In genomic region chr8:86769945-86770715, GRCm38 (mm10) we compare ENCODE assay signal across 19 mouse cellular contexts. TPM values are rescaled to one million over a fixed set of nuclear protein-coding genes. Genes with fewer than 3 reads are reported as not detected.
DNase-seq lines count a peak whose midpoint lies in the region; ATAC-seq and TF ChIP-seq lines count a peak whose summit lies in the region.
"Had no signal": no experiment of that assay in that cellular context is flagged by ENCODE, and none has a peak within 500 bp of the region (broad histone marks: within the 10 kb centered on the region; RNA-seq: fewer than 3 reads in every experiment).

No protein-coding gene starts in this region.

- no peak overlapping the region for H3K27ac ChIP-seq in kidney, embryonic 16.5 days (ENCODE audit: low read length)
- no peak overlapping the region for H3K27ac ChIP-seq in liver, postnatal 0 days (ENCODE audit: low read depth)
- H3K27ac ChIP-seq: embryonic facial prominence, embryonic 15.5 days; forebrain, embryonic 12.5 days; heart, adult 2 months; hindbrain, embryonic 12.5 days; midbrain, embryonic 12.5 days had no signal

- ATAC-seq in kidney, embryonic 16.5 days (ENCODE audit: low FRiP score, low TSS enrichment) = no peak
- peak; percentile 80 for ATAC-seq in Patski
- no peak for ATAC-seq in liver, postnatal 0 days
- ATAC-seq: inflammation-experienced regulatory T-cells, adult 6 months had no signal

- no peaks in the 10 kb centered on the region for H3K9me3 ChIP-seq in kidney, embryonic 16.5 days (ENCODE audit: low read length)
- H3K9me3 ChIP-seq in liver, postnatal 0 days (ENCODE audit: low read length) = no peaks in the 10 kb centered on the region
- H3K9me3 ChIP-seq: embryonic facial prominence, embryonic 15.5 days; forebrain, embryonic 12.5 days; hindbrain, embryonic 12.5 days; midbrain, embryonic 12.5 days had no signal

- CTCF ChIA-PET in Patski (lab: Charles Lee) = interaction anchor here (1.1 to 1.6 kb wide), 4 partner anchors 18 to 117 kb away, joined by 3 to 4 read pairs (median 4); no protein-coding TSS in a partner anchor

- in situ Hi-C loops in Patski (cut with MboI; ENCODE audit: low pct_unique_long_range_greater_than_20kb) = no loop called here

- 72% methylated on average over 1 of the region's 1 CpGs for WGBS in kidney, embryonic 16.5 days
- WGBS in liver, postnatal 0 days (ENCODE audit: insufficient replicate concordance) = 68% methylated on average over 1 of the region's 1 CpGs

- no peak for TF ChIP-seq CTCF in Patski (IDR thresholded peaks at IDR 0.05)
- no peak for TF ChIP-seq CTCF in liver, postnatal 0 days (IDR thresholded peaks at IDR 0.05; ENCODE audit: low read depth)

- POLR2A ChIA-PET in Patski (lab: Charles Lee) = interaction anchor here (0.6 to 1.5 kb wide), 2 partner anchors 74 to 122 kb away, joined by 3 to 4 read pairs; no protein-coding TSS in a partner anchor

- H3K4me3 ChIP-seq in kidney, embryonic 16.5 days (ENCODE audit: low read length) = no peak overlapping the region
- no peak overlapping the region for H3K4me3 ChIP-seq in liver, postnatal 0 days (ENCODE audit: low read depth, low read length)
- H3K4me3 ChIP-seq: embryonic facial prominence, embryonic 15.5 days; forebrain, embryonic 12.5 days; heart, adult 2 months; hindbrain, embryonic 12.5 days; midbrain, embryonic 12.5 days had no signal

- TF ChIP-seq EP300 in liver, postnatal 0 days (IDR thresholded peaks at IDR 0.05; ENCODE audit: low read depth) = no peak

- no peak overlapping the region for H3K9ac ChIP-seq in kidney, embryonic 16.5 days (replicated peaks; ENCODE audit: low read length)
- no peak overlapping the region for H3K9ac ChIP-seq in liver, postnatal 0 days (replicated peaks)
- H3K9ac ChIP-seq: embryonic facial prominence, embryonic 15.5 days; forebrain, embryonic 12.5 days; hindbrain, embryonic 12.5 days; lung, embryonic 14.5 days; midbrain, embryonic 12.5 days had no signal

- no peak overlapping the region for H3K4me2 ChIP-seq in kidney, embryonic 16.5 days (replicated peaks; ENCODE audit: low read depth, low read length)
- no peak overlapping the region for H3K4me2 ChIP-seq in liver, postnatal 0 days (ENCODE audit: low read depth, low read length)
- H3K4me2 ChIP-seq: embryonic facial prominence, embryonic 15.5 days; forebrain, embryonic 12.5 days; hindbrain, embryonic 12.5 days; lung, embryonic 14.5 days; midbrain, embryonic 12.5 days had no signal

- H3K4me1 ChIP-seq in kidney, embryonic 16.5 days (ENCODE audit: insufficient read depth, low read length) = no peaks in the 10 kb centered on the region
- H3K4me1 ChIP-seq in liver, postnatal 0 days (ENCODE audit: insufficient read depth) = peaks cover 21% of the 10 kb centered on the region
- H3K4me1 ChIP-seq: embryonic facial prominence, embryonic 15.5 days; forebrain, embryonic 12.5 days; hindbrain, embryonic 12.5 days; midbrain, embryonic 12.5 days had no signal

- peak; percentile 17 for DNase-seq in adrenal gland, postnatal 25 days
- no peak for DNase-seq in adrenal gland, postnatal 4 days (ENCODE audit: low spot score in 2 of 2)
- peak; percentile 58 for DNase-seq in kidney, adult 9 months
- peak; percentile 72 for DNase-seq in Patski (ENCODE audit: low read depth, low spot score)
- peak; percentile 39 for DNase-seq in kidney, postnatal 14 days
- DNase-seq in spleen, postnatal 36 days (ENCODE audit: low spot score in 2 of 2) = no peak
- no peak for DNase-seq in liver, postnatal 0 days
- DNase-seq: B cell, adult 2 months; cerebellum, adult 9-10 months; left cerebral cortex, postnatal 4 days; lung, embryonic 14.5 days had no signal

- H3K27me3 ChIP-seq in kidney, embryonic 16.5 days (ENCODE audit: insufficient read depth, low read length) = no peaks in the 10 kb centered on the region
- no peaks in the 10 kb centered on the region for H3K27me3 ChIP-seq in Patski
- peaks cover 7% of the 10 kb centered on the region; the same call in 1 of the 2 replicates for H3K27me3 ChIP-seq in liver, postnatal 0 days (ENCODE audit: insufficient read depth, low read length)
- H3K27me3 ChIP-seq: embryonic facial prominence, embryonic 15.5 days; forebrain, embryonic 12.5 days; hindbrain, embryonic 12.5 days; midbrain, embryonic 12.5 days had no signal

- no peaks in the 10 kb centered on the region for H3K36me3 ChIP-seq in kidney, embryonic 16.5 days (ENCODE audit: insufficient read depth, low read length)
- H3K36me3 ChIP-seq in liver, postnatal 0 days (replicated peaks; ENCODE audit: insufficient read depth, low read length) = no peaks in the 10 kb centered on the region
- H3K36me3 ChIP-seq: embryonic facial prominence, embryonic 15.5 days; forebrain, embryonic 12.5 days; hindbrain, embryonic 12.5 days; midbrain, embryonic 12.5 days had no signal

RNA-seq across cellular contexts. Expression of gene Siah1a, which starts 24.4 kb away (rescaled TPM):
- 19.1 and 20.3 TPM in 2 replicates for total RNA-seq in adrenal gland, postnatal 25 days (2021)
- total RNA-seq in adrenal gland, postnatal 4 days (2021) = 10 to 100 TPM; 32.0 to 35.5 TPM
- 31.7 and 40.1 TPM in 2 replicates for polyA plus RNA-seq in kidney, embryonic 16.5 days (2015; fragmentation: Nextera tagmentation; extraction: Ambion mirVana)
- polyA plus RNA-seq in Patski (2021) = 28.8 TPM
- polyA plus RNA-seq in liver, postnatal 0 days (2015; fragmentation: Nextera tagmentation; extraction: Ambion mirVana) = 11.7 and 13.7 TPM in 2 replicates

RNA-seq across cellular contexts. Expression of gene Gm10638, which starts 24.6 kb away (rescaled TPM):
- total RNA-seq in adrenal gland, postnatal 25 days (2021) = 2.0 and 4.3 TPM in 2 replicates
- 1 to 10 TPM; 4.2 to 5.2 TPM for total RNA-seq in adrenal gland, postnatal 4 days (2021)
- polyA plus RNA-seq in kidney, embryonic 16.5 days (2015; fragmentation: Nextera tagmentation; extraction: Ambion mirVana) = 2.6 and 3.5 TPM in 2 replicates
- polyA plus RNA-seq in Patski (2021) = 2.4 TPM
- polyA plus RNA-seq in liver, postnatal 0 days (2015; fragmentation: Nextera tagmentation; extraction: Ambion mirVana) = 1.7 and 1.8 TPM in 2 replicates
- total RNA-seq: liver, adult 2 months had no signal

Comparison
In these comparisons a context has a peak if more than half of its experiments do, and no peak if none do; other contexts are left out.
1. DNase-seq: peak in adrenal gland, postnatal 25 days (single experiment), kidney, adult 9 months (single experiment), Patski (single experiment) and kidney, postnatal 14 days (single experiment); none in adrenal gland, postnatal 4 days (0 of 2), spleen, postnatal 36 days (0 of 2) and liver, postnatal 0 days (single experiment).